Mouse (Mus musculus): Measurements from ENCODE around the gene Stra6.

The Stra6 gene

DNA sequence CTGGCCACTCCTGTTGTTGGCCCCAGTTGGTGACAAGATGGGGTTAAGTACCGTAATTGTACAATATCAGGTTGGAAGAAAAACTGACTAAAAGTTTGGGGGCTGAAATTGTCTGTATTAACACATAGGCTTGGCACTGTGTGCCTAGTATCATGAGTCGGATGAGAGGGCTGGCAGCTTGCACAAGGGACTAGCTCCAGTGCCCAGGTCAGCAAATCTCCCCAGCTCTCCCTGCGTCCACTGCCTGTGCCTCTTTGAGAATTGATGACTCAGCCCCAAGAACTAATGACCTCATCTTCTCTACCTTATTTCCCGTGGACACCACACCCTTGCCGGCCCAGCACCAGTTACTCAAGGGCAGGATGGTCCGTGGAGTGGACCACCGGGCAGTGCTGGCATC is 13.7 kb upstream of the Stra6 start:
- DNase-seq (ENCODE audit: low spot score in 2 of 2): no peak

DNA sequence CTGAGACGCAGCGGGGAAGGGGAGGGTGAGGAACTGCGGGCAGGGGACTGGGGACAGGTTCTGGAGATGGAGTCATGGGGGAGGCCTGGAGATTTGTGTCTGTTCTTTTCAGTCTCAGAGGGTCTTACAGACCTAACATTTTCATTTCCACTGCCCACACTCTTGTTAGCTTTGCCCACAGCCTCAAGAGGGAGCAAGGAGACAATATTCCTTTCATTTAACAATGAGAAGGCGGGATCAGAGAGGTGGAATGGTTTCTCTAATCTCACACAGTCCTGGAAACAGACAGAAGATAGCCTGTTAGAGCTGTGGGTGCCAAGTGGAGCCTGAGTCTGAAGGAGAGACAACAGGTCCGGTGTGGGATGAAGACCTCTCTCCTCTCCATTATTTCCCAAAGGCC is 11.7 kb upstream of the Stra6 start:
- DNase-seq (ENCODE audit: low spot score in 2 of 2): no peak

- peak in 1 of 2 experiments; percentile 27 for DNase-seq (ENCODE audit: low spot score in 2 of 2)
Measured at GRCm38 (mm10) chr9:58053102-58053501, 10.5 kb upstream of the Stra6 start.

DNA sequence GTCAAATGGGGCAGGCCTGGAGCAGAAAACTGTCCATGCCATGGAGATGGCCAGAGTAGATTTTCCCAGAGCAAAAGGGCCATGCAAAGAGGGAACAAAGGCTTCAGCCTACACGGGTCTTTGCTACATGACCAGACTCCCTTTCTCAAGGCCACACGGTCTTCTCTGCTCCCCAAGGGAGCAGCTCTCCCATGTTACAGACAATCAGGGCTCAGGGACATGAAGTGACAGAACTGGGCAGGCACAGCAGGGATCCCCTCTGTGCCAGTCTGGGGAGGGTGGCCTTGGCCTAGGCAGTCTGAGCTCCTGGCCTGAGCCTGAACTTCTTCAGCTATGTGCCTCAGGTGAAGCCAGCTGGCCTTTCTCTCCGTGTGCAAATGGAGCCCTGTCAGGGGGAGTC is 10.0 kb upstream of the Stra6 start:
- DNase-seq (ENCODE audit: low spot score in 2 of 2): no peak

GRCm38 (mm10) chr9:58054032-58054431 is 9.6 kb upstream of the Stra6 start:
- no peak for DNase-seq (ENCODE audit: low spot score in 2 of 2)

- DNase-seq (ENCODE audit: low spot score in 2 of 2): no peak
Measured at GRCm38 (mm10) chr9:58055666-58056065, 7.9 kb upstream of the Stra6 start.

- DNase-seq (ENCODE audit: low spot score in 2 of 2): no peak
Measured at GRCm38 (mm10) chr9:58059920-58060319, 3.7 kb upstream of the Stra6 start.

DNA sequence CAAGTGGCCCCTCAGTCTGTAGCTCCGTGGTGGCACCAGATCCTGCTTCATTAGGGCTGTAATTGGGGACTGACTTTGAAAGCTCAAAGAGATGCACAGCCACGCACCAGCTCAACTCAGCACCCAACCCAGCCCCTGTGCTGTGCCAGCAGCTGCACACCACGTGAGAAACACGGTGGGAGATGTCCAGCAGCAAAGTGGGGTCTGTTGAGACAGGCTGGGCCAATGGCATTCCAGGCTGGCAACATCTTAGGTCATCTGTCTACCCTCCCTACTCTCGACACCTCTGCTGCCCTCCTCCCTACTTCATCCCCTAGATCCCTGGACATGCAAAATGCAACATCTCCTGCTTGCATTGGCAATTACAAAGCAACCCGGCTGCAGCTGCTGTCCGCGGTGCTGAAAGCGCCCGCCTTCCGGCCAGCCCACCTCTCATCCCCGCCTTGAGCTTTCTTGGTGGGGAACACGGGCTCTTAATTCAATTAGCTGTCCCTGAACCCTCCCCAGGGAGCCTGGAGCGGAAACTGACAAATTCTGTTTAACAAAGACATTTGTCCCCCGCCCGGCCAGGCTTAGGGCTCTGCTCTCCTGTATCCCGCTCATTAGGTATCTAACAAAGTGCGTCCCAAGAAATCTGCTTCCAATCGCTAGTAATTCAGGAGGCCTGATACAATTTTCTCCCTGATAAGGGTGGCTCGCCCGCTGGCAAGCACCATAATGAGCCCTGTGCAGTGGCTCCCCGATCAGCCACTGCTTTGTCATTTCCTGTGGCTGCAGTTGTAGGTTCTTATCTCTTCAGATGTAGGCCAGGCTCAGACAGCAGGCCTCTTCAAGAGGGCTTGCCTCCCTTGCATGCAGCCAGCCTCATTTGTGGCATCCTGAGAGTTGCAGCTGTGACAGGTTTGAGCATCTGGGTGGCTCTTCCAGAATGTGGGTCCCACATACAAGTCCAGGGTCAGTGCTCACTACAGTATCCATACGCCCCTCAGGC is 2.6 kb upstream of the Stra6 start:
- DNase-seq (ENCODE audit: low spot score in 2 of 2): peak in 1 of 2 experiments; percentile 15

GRCm38 (mm10) chr9:58065532-58065931 is 1.9 kb downstream of the Stra6 start:
- DNase-seq (ENCODE audit: low spot score in 2 of 2): no peak

- DNase-seq (ENCODE audit: low spot score in 2 of 2): no peak
Measured at GRCm38 (mm10) chr9:58065977-58066730, 2.6 kb downstream of the Stra6 start.

GRCm38 (mm10) chr9:58066731-58067095 is 3.1 kb downstream of the Stra6 start:
- DNase-seq (ENCODE audit: low spot score in 2 of 2): no peak

GRCm38 (mm10) chr9:58067546-58067945 is 4.0 kb downstream of the Stra6 start:
- DNase-seq (ENCODE audit: low spot score in 2 of 2): no peak

GRCm38 (mm10) chr9:58074561-58074960 is 11.0 kb downstream of the Stra6 start:
- no peak for DNase-seq (ENCODE audit: low spot score in 2 of 2)

DNA sequence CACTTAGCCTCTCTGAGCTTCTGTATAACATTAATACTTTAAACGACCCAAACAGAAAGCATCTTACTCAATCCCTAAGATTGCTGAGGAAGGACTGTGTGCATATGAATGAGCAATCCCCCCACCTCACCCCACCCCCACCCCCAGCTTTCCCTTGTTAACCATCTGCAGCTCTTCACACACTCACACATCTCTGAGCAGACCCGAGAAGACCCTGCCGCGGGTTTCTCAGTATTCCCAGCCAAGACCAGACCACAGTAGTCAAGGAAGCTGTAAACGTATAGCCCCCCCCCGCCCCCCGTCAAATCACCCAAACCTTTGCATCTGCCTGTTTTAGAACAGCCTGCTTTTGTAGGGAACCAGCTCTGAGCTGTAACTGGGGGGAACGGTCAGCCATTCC is 21.0 kb downstream of the Stra6 start:
- no peak for DNase-seq (ENCODE audit: low spot score in 2 of 2)

DNA sequence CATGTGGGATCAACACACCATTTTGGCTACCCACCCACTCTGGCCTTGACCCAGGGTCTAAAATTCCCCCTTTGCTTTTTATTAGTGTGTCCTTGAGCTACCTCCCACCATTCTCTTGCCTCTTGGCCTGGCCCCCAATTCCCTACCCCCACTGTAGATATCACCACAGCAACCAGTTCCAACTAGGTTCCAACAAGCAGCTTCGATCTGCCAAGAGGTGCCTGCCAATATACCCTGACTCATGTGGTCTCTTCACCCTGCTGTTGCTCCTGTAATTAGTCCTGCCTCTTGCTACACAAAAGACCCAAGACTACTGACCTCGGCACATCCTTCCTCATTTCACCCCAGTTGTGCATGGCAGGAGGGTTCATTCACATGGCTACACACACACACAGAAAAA is 21.5 kb downstream of the Stra6 start:
- DNase-seq (ENCODE audit: low spot score in 2 of 2): peak in 1 of 2 experiments; percentile 5

GRCm38 (mm10) chr9:58086203-58086602 is 22.6 kb downstream of the Stra6 start:
- no peak for DNase-seq (ENCODE audit: low spot score in 2 of 2)

GRCm38 (mm10) chr9:58086861-58087260 is 23.3 kb downstream of the Stra6 start:
- DNase-seq (ENCODE audit: low spot score in 2 of 2): no peak

GRCm38 (mm10) chr9:58087277-58087998 is 23.9 kb downstream of the Stra6 start:
- DNase-seq (ENCODE audit: low spot score in 2 of 2): no peak

- DNase-seq (ENCODE audit: low spot score in 2 of 2): no peak
Measured at GRCm38 (mm10) chr9:58091623-58092425, 28.2 kb downstream of the Stra6 start.

DNA sequence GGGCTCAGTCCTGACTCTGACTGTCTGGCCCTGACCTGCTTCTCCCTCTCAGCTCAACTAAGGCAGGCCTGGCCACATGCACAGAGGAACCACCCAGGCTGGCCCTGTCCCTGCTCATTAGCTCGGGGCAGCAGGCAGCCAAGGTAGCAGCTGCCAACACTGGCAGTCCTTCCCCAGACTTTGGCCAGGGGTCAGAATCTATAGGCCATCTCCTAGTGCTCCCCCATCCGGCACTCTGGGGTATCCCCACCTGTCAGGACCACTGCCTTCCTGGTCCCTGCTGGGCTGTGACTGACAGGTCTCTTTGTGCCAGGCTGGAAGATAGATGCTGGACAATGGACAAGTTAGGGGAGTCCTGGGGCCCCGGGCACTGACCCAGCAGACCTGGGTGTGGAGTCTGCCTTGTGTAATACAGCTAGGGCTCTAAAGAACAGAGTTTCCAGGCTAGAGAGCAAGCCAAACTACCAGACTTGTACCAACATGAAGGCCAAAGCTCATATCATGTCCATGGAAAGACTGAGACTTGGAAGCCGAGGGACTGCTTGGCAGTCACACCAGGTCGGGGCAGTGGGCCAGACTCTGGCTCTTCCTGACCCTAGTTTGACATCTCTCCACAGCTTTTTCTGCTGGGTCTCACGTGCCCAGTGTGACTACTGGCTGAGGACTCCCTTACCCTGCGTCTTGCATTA is 29.1 kb downstream of the Stra6 start:
- no peak for DNase-seq (ENCODE audit: low spot score in 2 of 2)

GRCm38 (mm10) chr9:58093776-58094175 is 30.2 kb downstream of the Stra6 start:
- DNase-seq (ENCODE audit: low spot score in 2 of 2): no peak

Data from natural killer cell, adult 2 months (primary cell).